Mouse (Mus musculus) CH12.LX (cell line): ENCODE results near the gene Aggf1.

ENCODE experiments used
- CHD2 ChIP-seq: IDR thresholded peaks from 2 replicates; pipeline ENCODE4 v1.6.1; 2011; ENCODE audit warnings: low read length, improper control_type of control experiment
- CTCF ChIP-seq, 2 experiments: IDR thresholded peaks in 1 of 2; conservative IDR thresholded peaks in 1 of 2; 2 replicates each; pipeline ENCODE4 v1.5.1; 2011 to 2012; ENCODE audit warnings: low read depth in 2 of 2, low read length in 2 of 2, improper control_type of control experiment in 1 of 2, inconsistent platforms in 1 of 2, mild to moderate bottlenecking in 1 of 2, moderate library complexity in 1 of 2
- E2F4 ChIP-seq: IDR thresholded peaks from 2 replicates; pipeline ENCODE4 v1.6.1; 2011; ENCODE audit warnings: low read depth, low read length, improper control_type of control experiment; ENCODE audit not compliant: insufficient replicate concordance
- ELF1 ChIP-seq: IDR thresholded peaks from 2 replicates; pipeline ENCODE4 v1.6.1; 2014; ENCODE audit warnings: low read depth, mild to moderate bottlenecking, inconsistent platforms, low read length, improper control_type of control experiment
- ETS1 ChIP-seq: conservative IDR thresholded peaks from 2 replicates; pipeline ENCODE4 v1.6.1; 2012; ENCODE audit warnings: low read depth, mild to moderate bottlenecking, inconsistent platforms, low read length, improper control_type of control experiment, moderate library complexity
- KAT2A ChIP-seq: IDR thresholded peaks from 2 replicates; pipeline ENCODE4 v1.6.1; 2012; ENCODE audit warnings: low read length, improper control_type of control experiment, inconsistent platforms; ENCODE audit not compliant: insufficient replicate concordance
- MAX ChIP-seq: IDR thresholded peaks from 2 replicates; pipeline ENCODE4 v1.6.1; 2011; ENCODE audit warnings: low read length, improper control_type of control experiment
- MXI1 ChIP-seq: IDR thresholded peaks from 2 replicates; pipeline ENCODE4 v1.6.1; 2011; ENCODE audit warnings: mild to moderate bottlenecking, low read depth, low read length, improper control_type of control experiment
- NRF1 ChIP-seq: IDR thresholded peaks from 2 replicates; pipeline ENCODE4 v1.6.1; 2014; ENCODE audit warnings: low read depth, mild to moderate bottlenecking, inconsistent platforms, low read length, improper control_type of control experiment, moderate library complexity
- POLR2A ChIP-seq: IDR thresholded peaks from 2 replicates; pipeline ENCODE4 v1.6.1; 2011; ENCODE audit warnings: low read depth, mild to moderate bottlenecking, improper control_type of control experiment, low read length
- RAD21 ChIP-seq: IDR thresholded peaks from 2 replicates; pipeline ENCODE4 v1.6.1; 2011; ENCODE audit warnings: low read depth, mild to moderate bottlenecking, low read length, improper control_type of control experiment, moderate library complexity

DNA sequence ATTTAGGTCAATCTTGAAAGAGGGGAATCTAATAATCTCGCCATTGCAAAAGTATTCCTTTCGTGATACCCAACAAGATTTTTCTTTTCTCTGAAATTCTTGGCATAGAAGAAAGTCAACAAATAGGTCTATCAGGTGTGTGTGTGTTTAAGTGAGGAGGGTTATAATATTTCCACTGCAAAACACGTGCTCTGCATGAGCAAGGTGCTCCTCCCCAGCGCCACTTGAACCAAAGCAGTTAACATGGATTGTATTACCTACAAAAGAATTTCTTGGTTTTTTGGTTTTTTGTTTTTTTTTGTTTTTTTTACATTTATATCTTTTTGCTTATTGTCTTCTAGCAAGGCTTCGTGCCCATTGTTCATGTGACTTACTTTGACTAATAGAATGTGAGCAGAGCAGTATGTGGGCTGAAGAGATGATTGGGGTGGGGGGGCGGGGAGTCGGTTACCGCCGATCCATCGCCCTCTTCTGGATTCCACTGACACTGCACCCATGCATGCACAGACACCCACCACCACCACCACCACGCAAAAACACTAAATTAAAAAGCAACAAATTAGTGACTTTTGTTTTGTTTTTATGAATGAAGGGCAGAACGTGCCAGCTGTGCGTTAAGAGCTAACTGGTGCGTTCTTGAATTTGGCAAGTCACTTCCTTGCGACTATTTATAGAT, 51.1 kb downstream of the Aggf1 start:
- TF ChIP-seq E2F4: no peak
- TF ChIP-seq POLR2A: no peak
- no peak for TF ChIP-seq KAT2A
- peak; percentile 81 for TF ChIP-seq MAX
- no peak for TF ChIP-seq ETS1
- no peak for TF ChIP-seq MXI1
- peak in 1 of 2 experiments; percentile 53; a peak in 3 of 4 replicates for TF ChIP-seq CTCF (conservative IDR thresholded peaks at IDR 0.05 in 1 of 2, IDR thresholded peaks at IDR 0.05 in 1 of 2; ENCODE audit: low read depth in 2 of 2, low read length in 2 of 2)
- 0 out of 2 replicates have a peak, but pooled peaks have one; percentile 36 for TF ChIP-seq CHD2
- no peak for TF ChIP-seq ELF1
- TF ChIP-seq RAD21: no peak; the same call in none of the 2 replicates
- no peak for TF ChIP-seq NRF1
